Mouse (Mus musculus) stomach, postnatal 0 days (tissue): ENCODE measurements around the gene Kcna7.
A peak's percentile ranks its signal among the peaks of the same experiment; 100 is the strongest.

ENCODE experiments used
- CTCF ChIP-seq: IDR thresholded peaks from 2 replicates; pipeline ENCODE4 v1.5.1; 2016; ENCODE audit warnings: antibody characterized with exemption, low read depth, mild to moderate bottlenecking, moderate library complexity
- EP300 ChIP-seq: optimal IDR thresholded peaks from 2 replicates; pipeline ENCODE3; 2016; ENCODE audit warnings: antibody characterized with exemption

GRCm38 (mm10) chr7:45447325-45447990 is 42.0 kb downstream of the Kcna7 start:
- TF ChIP-seq CTCF: peak; percentile 74
- TF ChIP-seq EP300: no peak
